ENCODE assay signal across 14 mouse cellular contexts in the genomic region with DNA sequence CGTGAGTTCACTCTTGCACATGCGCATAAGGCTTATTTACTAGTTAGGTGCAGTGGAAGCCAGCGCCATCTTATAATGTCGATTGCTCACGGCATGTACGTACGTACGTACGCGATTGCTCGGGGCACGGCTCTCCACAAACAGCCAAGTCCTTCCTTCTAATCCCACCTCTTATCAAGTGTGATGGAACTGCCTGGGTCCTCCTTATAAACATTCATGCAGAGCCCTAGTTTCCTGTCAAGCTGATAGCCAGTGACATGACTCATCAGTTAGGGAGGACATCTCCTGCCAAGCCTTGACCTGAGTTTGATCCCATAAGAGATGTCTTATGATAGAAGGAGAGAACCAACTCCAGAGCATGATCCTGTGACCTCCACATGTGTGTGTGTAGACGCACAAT.
"Had no signal": no experiment of that assay in that cellular context is flagged by ENCODE, and none has a peak within 500 bp of the region (broad histone marks: within the 10 kb centered on the region; RNA-seq: fewer than 3 reads in every experiment).

No protein-coding gene starts in this region.

- H3K4me1 ChIP-seq: midbrain, embryonic 10.5 days; midbrain, embryonic 15.5 days; neural tube, embryonic 13.5 days had no signal

- ATAC-seq: lung, postnatal 0 days; midbrain, embryonic 15.5 days had no signal

- H3K27me3 ChIP-seq: midbrain, embryonic 15.5 days; neural tube, embryonic 13.5 days had no signal

- H3K27ac ChIP-seq: layer of hippocampus, adult 2 months; limb, embryonic 10.5 days; midbrain, embryonic 10.5 days; midbrain, embryonic 15.5 days; neural tube, embryonic 13.5 days had no signal

- DNase-seq: kidney, adult 18-20 months; kidney, postnatal 10 days; kidney, postnatal 4 days; lung, adult 2 months; lung, postnatal 36 days; right cerebral cortex, adult 18-20 months; right cerebral cortex, postnatal 25 days; thymus, postnatal 36 days had no signal

- H3K4me2 ChIP-seq: midbrain, embryonic 15.5 days; neural tube, embryonic 13.5 days had no signal

- H3K9ac ChIP-seq: midbrain, embryonic 15.5 days; neural tube, embryonic 13.5 days had no signal

- H3K9me3 ChIP-seq: limb, embryonic 10.5 days; midbrain, embryonic 10.5 days; midbrain, embryonic 15.5 days; neural tube, embryonic 13.5 days had no signal

- H3K4me3 ChIP-seq: layer of hippocampus, adult 2 months; limb, embryonic 10.5 days; midbrain, embryonic 10.5 days; midbrain, embryonic 15.5 days; neural tube, embryonic 13.5 days had no signal

- H3K36me3 ChIP-seq: midbrain, embryonic 15.5 days; neural tube, embryonic 13.5 days had no signal
